Mouse (Mus musculus): ENCODE results near the gene F2rl3.

F2rl3 gene

DNA sequence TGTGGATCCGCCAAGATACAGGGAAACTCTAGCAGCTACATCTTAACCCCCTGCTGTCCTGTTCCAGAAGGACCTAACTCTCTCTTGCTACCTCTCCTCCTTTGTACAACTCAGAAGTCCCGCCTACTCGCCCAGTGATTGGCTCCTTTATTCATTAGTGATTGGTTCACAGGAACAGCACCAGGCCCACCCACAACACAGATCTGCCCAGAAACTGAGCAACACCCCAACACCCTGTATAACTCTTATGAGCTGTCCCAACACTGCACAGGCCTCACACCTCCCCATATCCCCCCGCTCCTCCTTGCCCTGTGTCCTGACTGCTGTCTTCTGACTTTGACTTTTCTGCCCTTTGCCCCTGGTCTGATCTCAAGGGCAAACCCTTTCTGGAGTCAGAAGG lies 4.0 kb downstream of the F2rl3 start:
- no peak for DNase-seq (ENCODE audit: low spot score in 2 of 2)

DNA sequence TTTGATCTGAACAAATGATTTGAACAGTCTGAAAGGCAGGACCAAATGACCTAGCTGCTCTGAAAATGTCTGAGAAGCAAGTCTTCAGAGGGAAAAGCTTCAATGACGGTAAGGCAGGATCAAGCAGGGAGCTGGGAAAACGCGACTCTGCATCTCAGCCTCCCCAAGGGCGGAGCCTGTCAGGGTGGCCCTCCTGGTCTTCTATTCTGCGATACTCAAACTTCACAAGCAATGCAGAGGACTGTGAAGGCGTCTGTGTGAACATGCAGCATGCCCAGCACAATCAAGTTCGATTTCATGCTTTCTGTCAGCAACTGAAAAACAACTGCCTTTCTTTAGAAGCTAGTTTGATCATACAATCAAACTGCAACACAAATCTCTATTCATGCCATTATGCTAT lies 5.1 kb downstream of the F2rl3 start:
- DNase-seq (ENCODE audit: low spot score in 2 of 2): no peak

DNA sequence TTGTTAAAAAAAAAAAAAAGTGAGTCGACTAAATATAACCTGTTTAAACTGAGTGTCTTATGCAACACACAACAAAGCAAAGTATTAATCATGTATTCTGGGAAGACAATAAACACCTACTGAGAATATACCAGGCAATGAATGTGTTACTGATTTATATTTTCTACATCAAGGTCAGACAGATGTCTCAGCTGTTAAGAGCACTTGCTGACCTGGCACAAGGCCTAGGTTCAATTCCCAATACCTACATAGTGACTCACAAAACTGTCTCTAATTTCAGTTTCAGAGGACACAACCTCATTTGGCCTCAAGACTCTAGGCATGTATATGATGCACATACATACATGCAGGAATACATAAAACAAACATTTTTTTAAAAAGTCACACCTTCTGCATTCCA lies 16.1 kb downstream of the F2rl3 start:
- no peak for DNase-seq (ENCODE audit: low spot score in 2 of 2)

DNA sequence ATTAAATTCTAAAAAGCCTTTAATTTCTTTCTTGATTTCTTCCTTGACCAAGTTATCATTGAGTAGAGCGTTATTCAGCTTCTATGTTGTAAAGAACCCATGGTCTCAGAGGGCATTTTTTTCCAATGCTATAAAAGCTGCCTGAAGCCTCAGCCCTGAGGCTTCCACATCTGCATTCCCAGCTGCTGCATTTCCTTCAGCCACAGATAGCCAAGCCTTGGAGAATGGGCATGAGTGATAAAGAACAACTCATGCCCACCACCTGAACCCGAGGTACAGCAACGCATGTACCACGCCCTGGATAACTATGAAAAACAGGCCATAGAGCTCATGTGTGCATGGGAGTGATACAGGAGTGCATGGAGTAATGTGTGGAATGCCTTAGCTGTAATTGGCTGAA lies 19.0 kb downstream of the F2rl3 start:
- no peak for DNase-seq (ENCODE audit: low spot score in 2 of 2)

DNA sequence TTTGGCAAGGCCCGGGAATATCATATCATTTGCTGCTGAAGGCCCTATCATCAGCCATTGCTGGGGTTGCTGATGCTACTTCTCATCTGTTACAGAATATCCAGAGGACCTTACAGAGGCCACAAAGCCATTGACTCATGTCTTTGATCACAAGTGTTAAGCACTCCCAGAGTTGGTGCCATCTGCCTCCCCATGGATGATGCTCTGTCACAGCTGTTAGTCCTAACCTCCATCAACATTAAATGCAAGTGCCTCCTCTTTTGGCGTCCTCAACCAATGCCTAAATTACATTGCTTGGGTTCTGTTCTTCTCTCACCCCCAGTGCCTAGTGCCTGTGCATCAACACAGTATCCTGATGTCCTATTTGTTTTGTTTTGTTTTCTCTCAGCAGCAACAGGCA lies 39.9 kb downstream of the F2rl3 start:
- no peak for DNase-seq (ENCODE audit: low spot score in 2 of 2)

DNA sequence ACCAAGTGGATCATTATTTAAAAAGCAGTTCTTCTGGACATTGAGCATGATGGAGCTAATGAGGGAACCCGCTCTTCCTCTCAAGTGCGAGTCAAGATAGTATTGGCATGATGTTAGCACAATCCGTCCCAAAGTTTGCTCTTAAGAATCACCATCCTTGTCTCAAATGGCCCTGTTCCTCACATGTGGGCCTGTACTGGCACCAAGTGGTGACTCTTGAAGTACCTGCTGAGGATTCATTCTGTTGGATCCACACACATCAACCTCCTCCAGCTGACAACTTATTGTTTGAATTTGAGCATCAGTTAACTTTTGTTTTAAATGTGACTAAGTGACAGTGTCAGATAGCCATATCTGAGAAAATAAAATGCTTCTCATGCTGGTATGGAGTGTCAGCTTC lies 51.0 kb downstream of the F2rl3 start:
- no peak for DNase-seq (ENCODE audit: low spot score in 2 of 2)

Measured in heart, adult 9 months (tissue).